Mouse (Mus musculus): ENCODE measurements around the gene Kctd7.

The Kctd7 gene

GRCm38 (mm10) chr5:130143977-130144333, 706 bp upstream of the Kctd7 start:
- peak; percentile 91 to 94 for DNase-seq (ENCODE audit: low spot score in 2 of 2)

- peak; percentile 52 to 73 for DNase-seq (ENCODE audit: low spot score in 2 of 2)
Measured at GRCm38 (mm10) chr5:130145961-130146360, 1.3 kb downstream of the Kctd7 start.

- DNase-seq (ENCODE audit: low spot score in 2 of 2): no peak
Measured at GRCm38 (mm10) chr5:130149726-130150310, 5.2 kb downstream of the Kctd7 start.

- DNase-seq (ENCODE audit: low spot score in 2 of 2): no peak
Measured at GRCm38 (mm10) chr5:130154286-130154685, 9.6 kb downstream of the Kctd7 start.

GRCm38 (mm10) chr5:130158545-130158944, 13.9 kb downstream of the Kctd7 start:
- no peak for DNase-seq (ENCODE audit: low spot score in 2 of 2)

GRCm38 (mm10) chr5:130159761-130160201, 15.1 kb downstream of the Kctd7 start:
- no peak for DNase-seq (ENCODE audit: low spot score in 2 of 2)

GRCm38 (mm10) chr5:130163670-130164069, 19.0 kb downstream of the Kctd7 start:
- DNase-seq (ENCODE audit: low spot score in 2 of 2): peak; percentile 62 to 81

- no peak for DNase-seq (ENCODE audit: low spot score in 2 of 2)
Measured at GRCm38 (mm10) chr5:130165213-130165612, 20.6 kb downstream of the Kctd7 start.

GRCm38 (mm10) chr5:130169109-130169508, 24.4 kb downstream of the Kctd7 start:
- DNase-seq (ENCODE audit: low spot score in 2 of 2): no peak

GRCm38 (mm10) chr5:130170666-130171422, 26.2 kb downstream of the Kctd7 start:
- no peak for DNase-seq (ENCODE audit: low spot score in 2 of 2)

GRCm38 (mm10) chr5:130171423-130171954, 26.8 kb downstream of the Kctd7 start, which contains the start of gene Rabgef1:
Rabgef1 (plus strand) TSS chr5:130171798.
- peak; percentile 95 for DNase-seq (ENCODE audit: low spot score in 2 of 2)

GRCm38 (mm10) chr5:130171956-130172601, 27.4 kb downstream of the Kctd7 start:
- DNase-seq (ENCODE audit: low spot score in 2 of 2): peak; percentile 57 to 58

GRCm38 (mm10) chr5:130173012-130173411, 28.4 kb downstream of the Kctd7 start:
- DNase-seq (ENCODE audit: low spot score in 2 of 2): no peak

GRCm38 (mm10) chr5:130177871-130178270, 33.2 kb downstream of the Kctd7 start:
- DNase-seq (ENCODE audit: low spot score in 2 of 2): no peak

- DNase-seq (ENCODE audit: low spot score in 2 of 2): no peak
Measured at GRCm38 (mm10) chr5:130180362-130180761, 35.7 kb downstream of the Kctd7 start.

GRCm38 (mm10) chr5:130181740-130182540, 37.3 kb downstream of the Kctd7 start:
- no peak for DNase-seq (ENCODE audit: low spot score in 2 of 2)

GRCm38 (mm10) chr5:130182541-130182821, 37.8 kb downstream of the Kctd7 start:
- DNase-seq (ENCODE audit: low spot score in 2 of 2): no peak

- DNase-seq (ENCODE audit: low spot score in 2 of 2): no peak
Measured at GRCm38 (mm10) chr5:130184193-130184856, 39.7 kb downstream of the Kctd7 start.

GRCm38 (mm10) chr5:130185312-130185711, 40.7 kb downstream of the Kctd7 start:
- DNase-seq (ENCODE audit: low spot score in 2 of 2): no peak

- DNase-seq (ENCODE audit: low spot score in 2 of 2): peak; percentile 65 to 66
Measured at GRCm38 (mm10) chr5:130187383-130187782, 42.7 kb downstream of the Kctd7 start.

GRCm38 (mm10) chr5:130190909-130191308, 46.2 kb downstream of the Kctd7 start:
- no peak for DNase-seq (ENCODE audit: low spot score in 2 of 2)
